Mouse (Mus musculus) neutrophil, adult 65 days (primary cell): Measurements from ENCODE around the gene Pvrig. TPM values are rescaled to one million over a fixed set of nuclear protein-coding genes. Genes with fewer than 3 reads are reported as not detected.

ENCODE experiments used
- total RNA-seq: library from RNA; stranded (reverse); gene quantifications from 2 replicates; pipeline ENCODE4 v1.2.4, GENCODE M21; 2023

The Pvrig gene
- total RNA-seq = 1.5 and 2.1 TPM in 2 replicates

GRCm38 (mm10) chr5:138341661-138342060, at the start of gene Pvrig:
TSS of gene Pvrig (plus strand) at chr5:138341961.

Other genes starting within 250 kb of the Pvrig start
- 4.9 and 5.4 TPM in 2 replicates for gene Zscan21, start 225.1 kb upstream of the Pvrig start, total RNA-seq
- gene Zfp113, start 186.2 kb upstream of the Pvrig start, total RNA-seq = 0.98 and 1.2 TPM in 2 replicates
- 31.1 and 37.3 TPM in 2 replicates for gene Cops6, start 180.9 kb upstream of the Pvrig start, total RNA-seq
- gene Ap4m1, start 170.0 kb upstream of the Pvrig start, total RNA-seq = 19.7 and 22.1 TPM in 2 replicates
- 103 and 141 TPM in 2 replicates for gene Mcm7, start 169.5 kb upstream of the Pvrig start, total RNA-seq
- 15.3 and 16.8 TPM in 2 replicates for gene Taf6, start 154.5 kb upstream of the Pvrig start, total RNA-seq
- 9.6 and 13.9 TPM in 2 replicates for gene Cnpy4, start 154.5 kb upstream of the Pvrig start, total RNA-seq
- 3.1 and 3.2 TPM in 2 replicates for gene Mblac1, start 147.6 kb upstream of the Pvrig start, total RNA-seq
- gene Nxpe5, start 116.1 kb upstream of the Pvrig start, total RNA-seq = 0.35 and 0.39 TPM in 2 replicates
- gene Lamtor4, start 86.5 kb upstream of the Pvrig start, total RNA-seq = 160 and 171 TPM in 2 replicates
- 127 and 132 TPM in 2 replicates for gene BC037034, start 77.9 kb upstream of the Pvrig start, total RNA-seq
- not detected in 2 replicates for gene Gal3st4, start 69.1 kb upstream of the Pvrig start, total RNA-seq
- gene Gm43720, start 62.0 kb upstream of the Pvrig start, total RNA-seq = not detected in 2 replicates
- 2.3 and 4.3 TPM in 2 replicates for gene Gpc2, start 62.0 kb upstream of the Pvrig start, total RNA-seq
- 1.4 and 2.2 TPM in 2 replicates for gene Stag3, start 61.7 kb upstream of the Pvrig start, total RNA-seq
- 11.7 and 14.1 TPM in 2 replicates for gene Zfp157, start 99.5 kb downstream of the Pvrig start, total RNA-seq
- gene 1700123K08Rik, start 222.8 kb downstream of the Pvrig start, total RNA-seq = not detected in 2 replicates